Mouse (Mus musculus): ENCODE measurements around the gene Unkl. TPM values are rescaled to one million over a fixed set of nuclear protein-coding genes. Genes with fewer than 3 reads are reported as not detected.
"Not testable (repeated sequence)": the region's sequence is repeated elsewhere in the genome, so short reads cannot be mapped to it uniquely, and the experiment has no call there.

Gene Unkl
- total RNA-seq, 2 experiments from 2014 or later = 32.5 to 34.4 TPM

DNA sequence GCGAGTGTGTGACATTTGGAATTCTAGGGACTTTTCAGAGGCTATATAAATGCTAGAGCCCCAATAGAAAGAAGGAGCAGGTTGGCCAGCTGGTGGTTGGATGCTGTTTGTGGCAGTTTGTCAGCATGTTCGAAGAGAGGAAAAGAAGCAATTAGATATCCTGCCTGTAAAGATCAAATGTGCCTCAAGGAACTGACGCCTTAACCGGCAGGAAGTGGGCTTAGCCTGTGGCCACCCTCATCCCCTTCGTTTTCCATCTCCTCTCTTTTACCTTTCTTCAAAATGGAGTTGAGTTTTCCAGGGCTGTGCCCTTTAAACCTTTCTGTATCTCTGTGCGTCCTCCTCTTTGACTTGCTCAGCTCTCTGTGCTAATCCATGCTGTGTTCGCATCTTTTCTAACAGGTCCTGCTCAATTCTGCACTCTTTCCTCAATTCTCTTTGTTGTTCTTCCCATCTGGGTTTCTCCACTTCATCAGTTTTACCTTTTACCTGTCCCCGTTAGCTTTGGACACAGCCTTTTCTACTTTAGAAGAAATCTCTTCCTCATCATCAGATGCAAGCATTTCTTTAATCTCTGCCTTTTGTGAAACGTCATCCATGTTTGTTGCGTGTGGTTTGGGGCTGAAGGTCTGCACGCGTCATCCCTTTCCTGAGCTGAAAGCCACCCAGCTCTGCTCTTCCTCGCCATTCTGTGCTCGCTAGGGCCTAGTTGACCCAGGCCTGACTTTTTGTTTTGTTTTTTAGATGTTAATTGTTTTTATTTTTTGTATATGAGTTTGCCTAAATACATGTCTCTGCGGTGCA is 31.5 kb downstream of the Unkl start:
- DNase-seq (ENCODE audit: extremely low spot score in 1 of 2, low spot score in 1 of 2) = no peak

GRCm38 (mm10) chr17:25220746-25221145 is 32.5 kb downstream of the Unkl start:
- no peak for DNase-seq (ENCODE audit: extremely low spot score in 1 of 2, low spot score in 1 of 2)

DNA sequence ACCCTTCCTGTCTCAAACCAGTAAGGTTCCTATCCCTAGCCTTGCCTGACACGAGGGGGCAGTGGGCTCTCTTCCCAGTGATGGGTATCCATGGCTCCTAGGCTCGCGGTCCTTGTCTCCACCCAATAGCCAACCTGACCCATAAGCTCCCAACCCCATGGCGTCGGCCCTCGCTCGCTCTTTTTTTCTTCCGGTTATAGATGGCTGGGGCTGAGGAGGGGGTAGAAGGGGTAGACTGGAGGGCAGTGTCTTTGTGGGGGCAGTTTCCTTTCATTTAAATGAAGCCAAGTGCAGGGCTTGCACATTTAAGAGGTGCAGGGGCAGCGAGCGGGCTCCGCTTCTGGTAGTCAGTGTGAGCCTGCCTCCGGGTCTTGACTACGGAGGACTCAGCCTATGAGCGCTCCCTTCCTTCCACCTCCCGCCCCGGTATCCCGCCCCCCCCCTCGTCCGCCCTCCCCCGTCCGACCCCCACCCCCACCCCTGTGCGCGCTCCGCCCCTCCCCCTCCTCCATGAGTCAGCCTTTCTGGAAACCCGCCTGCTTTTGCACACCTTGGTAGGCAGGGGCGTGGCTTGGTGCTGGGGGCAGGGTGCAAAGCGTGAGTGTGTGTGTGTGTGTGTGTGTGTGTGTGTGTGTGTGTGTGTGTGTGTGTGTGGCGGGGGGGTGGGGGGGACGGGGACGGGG is 33.8 kb downstream of the Unkl start:
- peak in 1 of 2 experiments; percentile 42 for DNase-seq (ENCODE audit: extremely low spot score in 1 of 2, low spot score in 1 of 2)

- peak in 1 of 2 experiments; percentile 47 for DNase-seq (ENCODE audit: extremely low spot score in 1 of 2, low spot score in 1 of 2)
Measured at GRCm38 (mm10) chr17:25222504-25222940, 34.3 kb downstream of the Unkl start.

GRCm38 (mm10) chr17:25222951-25223601 is 34.9 kb downstream of the Unkl start:
- DNase-seq (ENCODE audit: extremely low spot score in 1 of 2, low spot score in 1 of 2) = no peak

GRCm38 (mm10) chr17:25224586-25225222 is 36.5 kb downstream of the Unkl start:
- DNase-seq (ENCODE audit: extremely low spot score in 1 of 2, low spot score in 1 of 2) = no peak

GRCm38 (mm10) chr17:25225659-25226058 is 37.5 kb downstream of the Unkl start:
- DNase-seq (ENCODE audit: extremely low spot score in 1 of 2, low spot score in 1 of 2) = no peak

DNA sequence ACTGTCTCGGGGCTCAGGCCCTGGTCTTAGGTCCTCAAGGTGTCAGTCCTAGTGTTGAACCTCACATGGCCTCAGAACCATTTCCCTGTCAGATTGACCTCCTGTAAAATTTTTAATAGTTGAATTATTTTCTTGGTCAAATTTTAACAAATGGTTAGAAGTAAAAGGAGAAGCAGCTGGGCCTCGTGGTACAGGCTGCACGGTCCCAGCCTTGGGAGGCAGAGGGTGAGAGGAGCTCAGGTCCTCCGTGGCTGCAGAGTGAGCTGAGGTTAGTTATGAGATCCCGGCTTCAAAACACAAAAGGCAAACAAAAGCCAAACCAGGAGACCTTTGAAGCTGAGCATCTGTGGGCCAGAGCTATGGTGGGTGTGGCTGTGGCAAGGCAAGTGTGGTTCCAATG is 39.8 kb downstream of the Unkl start:
- DNase-seq (ENCODE audit: extremely low spot score in 1 of 2, low spot score in 1 of 2) = no peak

GRCm38 (mm10) chr17:25230014-25230655 is 41.9 kb downstream of the Unkl start:
- not testable (repeated sequence) for DNase-seq (ENCODE audit: extremely low spot score in 1 of 2, low spot score in 1 of 2)

- DNase-seq (ENCODE audit: extremely low spot score in 1 of 2, low spot score in 1 of 2) = no peak
Measured at GRCm38 (mm10) chr17:25230700-25231099, 42.5 kb downstream of the Unkl start.

- DNase-seq (ENCODE audit: extremely low spot score in 1 of 2, low spot score in 1 of 2) = not testable (repeated sequence)
Measured at GRCm38 (mm10) chr17:25231621-25232020, 43.4 kb downstream of the Unkl start.

GRCm38 (mm10) chr17:25235635-25236034 is 47.4 kb downstream of the Unkl start:
- no peak for DNase-seq (ENCODE audit: extremely low spot score in 1 of 2, low spot score in 1 of 2)

DNA sequence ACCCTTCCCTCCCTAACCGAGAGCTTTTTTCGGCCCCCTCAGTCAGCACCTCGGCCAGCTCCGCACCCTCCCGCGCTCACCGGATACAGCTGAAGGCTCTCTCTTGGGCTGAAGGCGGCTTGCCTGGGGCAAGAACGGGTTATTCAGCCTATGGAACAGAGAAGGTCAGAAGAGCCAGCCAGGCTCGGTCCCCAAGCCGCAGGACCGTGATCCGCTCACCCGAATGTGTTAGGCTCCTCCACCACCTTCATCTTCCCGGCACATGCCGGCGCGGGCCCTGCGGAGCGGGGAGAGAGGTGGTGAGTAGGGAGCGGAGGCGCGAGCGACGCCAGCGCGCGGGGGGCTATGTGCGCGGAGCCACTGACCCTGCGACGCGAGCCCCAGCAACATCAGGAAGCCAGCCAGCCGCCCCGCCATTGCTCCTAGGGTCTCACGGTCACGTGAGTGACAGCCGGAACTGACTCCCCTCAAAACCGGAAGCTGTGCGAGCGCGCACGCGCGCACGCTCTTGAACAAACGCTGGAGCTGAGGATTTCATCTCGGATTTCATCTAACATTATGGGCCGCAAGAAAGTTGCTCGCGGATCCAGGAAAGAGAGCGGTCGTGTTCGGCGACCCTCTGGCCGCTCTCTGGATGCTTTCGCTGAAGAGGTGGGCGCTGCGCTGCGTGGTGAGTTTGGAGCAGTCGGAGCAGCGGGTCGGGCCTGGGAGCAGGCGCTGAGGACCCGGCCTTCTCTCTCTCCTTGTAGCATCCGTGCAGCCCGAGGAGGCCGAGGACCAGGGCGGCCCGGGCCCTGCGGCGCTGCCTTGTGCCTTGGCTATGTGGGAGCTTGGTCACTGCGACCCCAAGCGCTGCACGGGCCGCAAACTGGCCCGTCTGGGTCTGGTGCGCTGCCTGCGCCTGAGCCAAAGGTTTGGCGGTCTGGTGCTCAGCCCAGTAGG is 51.8 kb downstream of the Unkl start, which contains the start of the genes Gnptg and Tsr3:
Gene Gnptg, minus strand, starts transcription at position 430 of the 942 bp plus-strand sequence.
Gene Tsr3, plus strand, starts transcription at position 476 of the 942 bp plus-strand sequence.
- DNase-seq (ENCODE audit: extremely low spot score in 1 of 2, low spot score in 1 of 2) = peak; percentile 67 to 75

DNA sequence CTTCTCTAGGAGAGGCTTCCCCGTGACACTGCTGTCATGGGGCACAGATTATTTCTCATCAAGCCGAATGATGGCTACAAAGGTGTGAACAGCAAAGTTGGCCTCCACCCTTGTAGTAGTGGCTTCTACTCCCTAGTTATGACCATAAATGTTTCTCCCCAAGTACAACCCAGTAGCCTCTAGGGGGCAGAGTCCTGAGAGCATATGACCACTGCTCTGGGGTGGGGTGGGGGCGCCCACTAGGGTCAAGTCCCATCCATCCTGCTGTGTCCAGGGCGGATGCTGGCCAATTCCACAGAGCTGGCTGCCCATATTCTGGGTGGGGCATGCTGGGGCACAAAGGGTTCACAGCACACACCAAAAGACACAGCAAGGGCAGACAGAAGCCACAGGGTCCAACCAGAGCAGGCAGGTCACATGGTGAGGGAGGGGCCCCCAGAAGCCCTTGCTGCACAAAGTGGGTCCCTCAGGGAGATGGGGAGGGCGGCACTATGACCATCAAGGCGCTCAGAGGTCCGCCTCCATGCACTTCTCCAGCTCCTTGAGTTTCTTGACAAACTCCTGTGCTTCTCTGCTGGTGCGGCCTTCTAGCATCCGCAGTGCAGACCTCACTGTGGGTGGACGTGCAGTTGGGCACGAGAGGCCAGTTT is 55.1 kb downstream of the Unkl start:
- DNase-seq (ENCODE audit: extremely low spot score in 1 of 2, low spot score in 1 of 2) = no peak

DNA sequence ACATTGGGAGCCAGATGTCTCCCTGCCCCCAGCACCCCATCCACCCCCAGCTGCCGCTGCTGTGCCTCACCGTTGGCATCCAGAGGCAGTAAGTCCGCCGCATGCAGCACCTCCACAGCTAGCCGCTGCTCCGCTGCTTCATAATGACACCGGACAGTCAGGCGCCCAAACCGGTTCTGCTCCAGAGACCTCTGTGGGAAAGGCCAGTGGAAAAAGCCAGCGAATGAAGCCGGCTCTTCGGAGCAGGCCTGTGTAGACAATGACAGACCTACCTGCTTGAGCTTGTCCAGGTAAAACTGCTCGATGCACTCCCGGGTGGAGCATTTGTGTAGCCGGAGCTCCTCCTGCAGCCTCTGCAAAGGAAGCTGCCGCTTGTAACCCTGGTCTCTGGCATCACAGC is 56.0 kb downstream of the Unkl start:
- DNase-seq (ENCODE audit: extremely low spot score in 1 of 2, low spot score in 1 of 2) = no peak

DNA sequence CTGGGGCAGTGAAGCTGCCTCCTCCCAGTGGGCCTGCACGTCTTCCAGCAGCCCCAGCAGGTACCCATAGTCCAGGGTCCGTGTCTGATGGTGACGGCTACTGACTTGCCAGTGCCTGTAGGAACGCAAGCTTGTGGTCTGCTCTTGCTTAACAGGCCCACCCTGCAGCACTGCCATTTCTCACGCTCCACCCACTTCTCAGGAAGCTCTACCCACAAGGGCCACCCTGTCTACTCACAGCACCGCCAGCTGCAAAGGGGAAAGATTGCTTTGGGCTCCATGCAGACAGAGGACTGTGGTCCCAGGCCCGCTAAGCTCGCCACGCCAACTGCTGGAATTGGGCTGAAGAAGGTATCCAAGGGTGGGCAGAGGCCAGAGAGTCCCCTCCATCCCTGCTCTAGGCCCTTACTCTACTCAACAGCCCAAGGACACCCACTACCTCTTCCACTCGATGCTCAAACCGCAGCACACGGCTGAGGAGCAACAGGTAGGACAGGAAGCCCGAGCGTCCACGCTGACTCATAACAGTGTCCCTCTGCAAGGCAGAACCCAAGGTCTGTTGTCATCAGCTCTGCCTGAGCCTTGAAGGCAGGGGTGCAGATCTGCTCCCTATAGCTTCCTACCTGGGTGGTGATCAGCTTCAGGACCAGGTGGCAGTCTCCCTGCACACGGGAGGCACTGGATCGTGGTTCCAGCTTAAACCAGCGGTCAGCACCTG is 60.0 kb downstream of the Unkl start:
- DNase-seq (ENCODE audit: extremely low spot score in 1 of 2, low spot score in 1 of 2) = no peak

GRCm38 (mm10) chr17:25250181-25250835 is 62.1 kb downstream of the Unkl start:
- no peak for DNase-seq (ENCODE audit: extremely low spot score in 1 of 2, low spot score in 1 of 2)
